Mouse (Mus musculus) hindbrain, postnatal 0 days (tissue): ENCODE measurements at regions not wholly inside any gene's neighbourhood (a gene's known extent, or its start where the extent isn't known, plus 50 kb on each side); places are given as distances from the start of the nearest gene placed in this dataset.
"Not testable (repeated sequence)": the region's sequence is repeated elsewhere in the genome, so short reads cannot be mapped to it uniquely, and the experiment has no call there.

ENCODE experiments used
- ATAC-seq: fragments of 200-750 bp; cut with Nextera tagmentation; 2 replicates; pipeline ENCODE4 v1.8.0; 2017; ENCODE audit warnings: mild to moderate bottlenecking, moderate TSS enrichment, moderate library complexity
- DNase-seq: peaks from one replicate; pipeline ENCODE4 v3.0.0-alpha.2; 2015; ENCODE audit warnings: low spot score
- H3K27ac ChIP-seq: fragments of 300-500 bp; sonication (generic); 2 replicates; pipeline ENCODE4 v1.5.1; 2014; ENCODE audit warnings: mild to moderate bottlenecking
- H3K27me3 ChIP-seq: fragments of 300-500 bp; sonication (generic); 2 replicates; pipeline ENCODE4 v1.6.1; 2014; ENCODE audit warnings: low read length, mixed read lengths; ENCODE audit not compliant: insufficient read depth
- H3K36me3 ChIP-seq: fragments of 300-500 bp; sonication (generic); 2 replicates; pipeline ENCODE4 v1.6.1; 2014; ENCODE audit warnings: low read length, mixed read lengths; ENCODE audit not compliant: insufficient read depth
- H3K4me1 ChIP-seq: fragments of 300-500 bp; sonication (generic); 2 replicates; pipeline ENCODE4 v1.6.1; 2014; ENCODE audit warnings: antibody characterized with exemption, low read length, mixed read lengths; ENCODE audit not compliant: insufficient read depth
- H3K4me2 ChIP-seq: fragments of 300-500 bp; sonication (generic); 2 replicates; pipeline ENCODE4 v1.6.1; 2014; ENCODE audit warnings: low read depth, mild to moderate bottlenecking, low read length, moderate library complexity, mixed read lengths
- H3K4me3 ChIP-seq: fragments of 300-500 bp; sonication (generic); 2 replicates; pipeline ENCODE4 v1.5.1; 2014; ENCODE audit warnings: low read length
- H3K9ac ChIP-seq: fragments of 300-500 bp; sonication (generic); replicated peaks from 2 replicates; pipeline ENCODE4 v1.6.1; 2014; ENCODE audit warnings: mild to moderate bottlenecking, low read length, moderate library complexity, mixed read lengths
- H3K9me3 ChIP-seq: fragments of 300-500 bp; sonication (generic); 2 replicates; pipeline ENCODE4 v1.6.1; 2016; ENCODE audit warnings: low read length, mixed read lengths
- CTCF ChIP-seq: IDR thresholded peaks from 2 replicates; pipeline ENCODE4 v1.5.1; 2016; ENCODE audit warnings: antibody characterized with exemption, control low read depth, low read depth
- WGBS: fragments of 180-500 bp; shearing (Covaris S2); extraction: QIAGEN DNeasy Blood & Tissue Kit; methylation state at CpG from one replicate; pipeline ENCODE4 v1.1.7; 2014; 5-methylcytosine and 5-hydroxymethylcytosine counted together

DNA sequence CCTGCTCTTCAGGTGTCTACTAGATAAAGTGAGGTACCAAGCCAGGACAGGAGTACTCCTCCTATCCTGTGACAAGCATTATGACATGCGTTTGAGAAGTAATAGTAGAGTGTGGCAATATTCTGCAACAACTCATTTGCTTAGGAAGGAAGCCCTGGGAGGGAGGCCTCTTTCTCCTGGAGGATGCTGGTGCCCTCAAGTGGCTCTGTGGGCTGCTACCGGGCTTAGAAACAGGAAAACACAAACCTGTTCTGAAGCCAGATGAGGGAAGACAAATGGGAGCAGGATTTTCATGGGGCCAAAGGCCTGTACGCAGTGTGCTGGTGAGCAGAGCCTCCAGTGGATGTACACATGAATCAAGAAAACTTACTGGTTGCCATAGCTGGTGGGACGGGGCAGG, 123.8 kb upstream of the Diaph3 start:
- peak; percentile 32; the same call in 1 of the 2 replicates for TF ChIP-seq CTCF
- H3K36me3 ChIP-seq: no peaks in the 10 kb centered on the region
- no peak overlapping the region for H3K4me2 ChIP-seq
- H3K27me3 ChIP-seq: no peaks in the 10 kb centered on the region
- no peak overlapping the region for H3K27ac ChIP-seq
- peak; percentile 13 for DNase-seq
- no peaks in the 10 kb centered on the region; the same call in 1 of the 2 replicates for H3K4me1 ChIP-seq
- WGBS: 82% methylated on average over 4 of the region's 4 CpGs
- no peak for ATAC-seq
- no peak overlapping the region for H3K4me3 ChIP-seq
- no peaks in the 10 kb centered on the region for H3K9me3 ChIP-seq
- H3K9ac ChIP-seq: no peak overlapping the region

DNA sequence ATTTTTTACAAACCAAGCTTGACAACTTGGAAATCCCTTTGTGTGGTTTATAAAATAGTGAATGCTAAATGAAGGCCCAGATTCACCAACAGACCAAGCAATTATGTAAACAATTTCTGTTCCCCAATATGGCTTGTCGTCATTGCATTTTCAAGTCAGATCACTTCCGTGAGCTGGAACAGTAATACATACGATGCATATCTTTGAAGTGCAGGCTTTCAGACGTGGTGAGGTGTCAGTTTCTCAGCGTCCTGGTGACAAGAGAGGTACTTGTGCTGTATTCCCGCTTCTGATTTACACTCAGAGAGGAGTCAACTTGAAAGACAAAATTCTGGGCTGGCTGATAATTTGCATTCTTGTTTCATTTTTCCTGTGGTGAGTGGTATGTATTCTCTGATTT, 125.3 kb upstream of the Diaph3 start:
- no peak for TF ChIP-seq CTCF
- Histone ChIP-seq H3K4me1 (no peaks in the 10 kb centered on the region; the same call in 1 of the 2 replicates), H3K27me3 (no peaks in the 10 kb centered on the region), H3K4me2 (no peak overlapping the region), H3K9me3 (no peaks in the 10 kb centered on the region), H3K9ac (no peak overlapping the region), H3K4me3 (no peak overlapping the region), H3K36me3 (no peaks in the 10 kb centered on the region), H3K27ac (no peak overlapping the region)
- ATAC-seq: no peak
- whole genome bisulfite sequencing: 56% methylated on average over 6 of the region's 6 CpGs
- no peak for DNase-seq

DNA sequence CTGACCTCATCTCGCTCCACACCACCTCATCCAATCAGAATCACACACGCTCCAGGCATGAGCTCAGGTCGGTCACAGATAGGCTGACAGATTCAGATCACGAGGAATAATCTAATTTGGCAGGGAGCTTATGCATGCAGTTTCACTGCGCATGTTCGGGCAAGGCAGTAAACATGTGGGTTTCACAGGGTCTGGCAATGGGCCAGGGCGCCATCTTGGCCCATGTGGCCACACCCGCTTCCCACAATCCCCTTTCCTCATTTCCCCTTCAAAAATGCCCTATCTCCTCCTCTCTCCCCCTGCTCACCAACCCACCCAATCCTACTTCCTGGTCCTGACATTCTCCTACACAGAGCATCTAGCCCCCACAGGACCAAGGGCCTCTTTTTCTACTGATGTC, 127.2 kb upstream of the Tdrd3 start:
- H3K27me3 ChIP-seq, H3K4me3 ChIP-seq, H3K36me3 ChIP-seq, H3K27ac ChIP-seq, H3K9me3 ChIP-seq, DNase-seq, ATAC-seq, H3K9ac ChIP-seq, H3K4me1 ChIP-seq, H3K4me2 ChIP-seq: not testable (repeated sequence)
- 92% methylated on average over 8 of the region's 8 CpGs for WGBS

DNA sequence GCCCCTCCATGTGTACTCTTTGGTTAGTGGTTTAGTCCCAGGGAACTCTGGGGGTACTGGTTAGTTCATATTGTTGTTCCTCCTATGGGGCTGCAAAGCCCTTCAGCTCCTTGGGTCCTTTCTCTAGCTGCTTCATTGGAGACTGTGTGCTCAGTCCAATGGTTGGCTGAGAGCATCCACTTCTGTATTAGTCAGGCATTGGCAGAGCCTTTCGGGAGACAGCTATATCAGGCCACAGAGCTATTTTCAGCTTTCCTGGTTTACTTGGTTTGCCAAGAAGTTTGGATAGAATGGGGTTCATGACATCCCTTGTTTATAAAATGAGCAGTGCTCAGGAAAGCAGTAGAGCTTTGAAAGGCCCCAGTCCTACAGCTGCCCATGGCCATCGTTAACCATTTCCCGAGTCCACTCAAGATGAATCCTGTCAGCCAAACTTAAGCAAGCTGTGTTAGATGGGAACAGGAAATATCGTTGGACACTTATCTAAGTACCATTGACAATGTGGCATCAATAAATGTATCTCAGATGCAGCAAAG, 126.7 kb upstream of the Tdrd3 start:
- Histone ChIP-seq H3K27ac (no peak overlapping the region), H3K4me2 (no peak overlapping the region), H3K9ac (no peak overlapping the region), H3K9me3 (no peaks in the 10 kb centered on the region), H3K27me3 (no peaks in the 10 kb centered on the region), H3K36me3 (no peaks in the 10 kb centered on the region), H3K4me3 (no peak overlapping the region), H3K4me1 (no peaks in the 10 kb centered on the region)
- WGBS: 92% methylated on average over 4 of the region's 4 CpGs
- no peak for DNase-seq
- ATAC-seq: no peak
- no peak for TF ChIP-seq CTCF

DNA sequence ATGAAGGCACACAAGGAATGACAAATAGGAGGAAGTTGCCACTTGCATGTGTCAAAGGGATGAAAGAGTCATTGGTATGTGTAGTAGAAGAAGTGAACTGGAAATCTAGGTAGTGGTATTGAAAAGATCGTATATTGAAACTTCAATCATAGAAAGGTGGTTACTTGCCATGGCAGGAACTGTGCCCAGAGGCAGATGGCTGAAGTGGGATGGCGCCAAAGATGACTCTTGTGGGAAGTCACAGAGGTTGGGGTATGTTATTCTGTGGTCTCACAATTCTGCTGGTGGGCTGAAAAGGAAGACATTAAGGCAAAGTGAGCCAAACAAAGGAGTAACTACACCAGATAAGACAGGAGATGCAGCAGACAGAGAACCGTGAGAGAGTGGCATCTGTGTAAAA, 121.2 kb upstream of the Tdrd3 start:
- Histone ChIP-seq H3K27me3 (no peaks in the 10 kb centered on the region), H3K9me3 (no peaks in the 10 kb centered on the region), H3K36me3 (no peaks in the 10 kb centered on the region), H3K4me2 (no peak overlapping the region), H3K27ac (no peak overlapping the region), H3K4me3 (no peak overlapping the region), H3K4me1 (no peaks in the 10 kb centered on the region), H3K9ac (no peak overlapping the region)
- DNase-seq (no peak), ATAC-seq (no peak)
- no peak for TF ChIP-seq CTCF
- 83% methylated on average over 3 of the region's 3 CpGs for WGBS

DNA sequence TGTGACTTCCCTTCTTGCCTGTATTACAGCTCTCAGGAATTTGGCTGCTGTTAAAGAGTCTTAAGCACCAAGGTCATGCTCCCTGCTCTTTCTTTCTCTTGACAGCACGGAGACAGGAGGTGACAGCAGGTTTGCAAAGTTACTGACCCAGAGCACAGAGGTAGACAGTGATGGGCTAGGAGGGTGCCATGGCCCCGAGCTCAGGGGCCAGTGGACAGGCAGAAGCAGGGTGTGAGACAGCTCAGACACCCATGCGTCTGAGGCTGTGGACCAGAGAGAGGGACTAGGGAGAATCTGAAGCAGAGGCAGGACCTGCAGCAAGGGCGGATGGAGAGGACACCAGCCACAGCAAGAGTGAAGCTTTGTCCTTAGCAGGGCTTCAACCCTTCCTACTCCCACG, 119.3 kb upstream of the Tdrd3 start:
- Histone ChIP-seq H3K9ac (no peak overlapping the region), H3K4me3 (no peak overlapping the region), H3K4me1 (no peaks in the 10 kb centered on the region), H3K27me3 (no peaks in the 10 kb centered on the region), H3K4me2 (no peak overlapping the region), H3K9me3 (no peaks in the 10 kb centered on the region), H3K27ac (no peak overlapping the region), H3K36me3 (no peaks in the 10 kb centered on the region)
- TF ChIP-seq CTCF: no peak
- no peak for DNase-seq
- no peak for ATAC-seq
- WGBS: 27% methylated on average over 5 of the region's 5 CpGs

DNA sequence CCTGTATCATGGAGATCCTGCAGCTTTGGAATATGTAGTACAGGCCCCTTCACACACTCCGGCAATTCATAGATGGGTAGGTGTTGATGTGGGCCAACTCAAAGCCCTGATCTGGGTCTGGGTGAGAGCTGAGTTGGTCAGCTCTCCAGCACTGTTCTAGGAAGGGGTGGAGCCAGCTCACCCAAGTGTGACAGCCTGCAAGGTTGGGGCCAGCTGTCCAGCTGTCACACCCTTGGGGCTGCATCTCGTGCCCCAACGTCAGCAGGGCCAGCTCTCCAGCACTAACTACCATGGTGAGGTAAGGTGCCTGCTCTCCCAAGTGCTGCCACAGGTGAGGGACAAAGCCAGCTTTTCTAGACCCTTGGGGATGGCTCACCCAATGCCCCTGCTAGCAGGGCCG, 115.6 kb upstream of the Tdrd3 start:
- no peak overlapping the region for H3K4me3 ChIP-seq
- ATAC-seq: no peak
- H3K9me3 ChIP-seq: no peaks in the 10 kb centered on the region
- WGBS: 68% methylated on average over 4 of the region's 4 CpGs
- TF ChIP-seq CTCF: no peak
- no peak overlapping the region for H3K27ac ChIP-seq
- no peaks in the 10 kb centered on the region for H3K36me3 ChIP-seq
- no peak overlapping the region for H3K4me2 ChIP-seq
- no peaks in the 10 kb centered on the region for H3K27me3 ChIP-seq
- DNase-seq: no peak
- no peaks in the 10 kb centered on the region for H3K4me1 ChIP-seq
- H3K9ac ChIP-seq: no peak overlapping the region
